Mouse (Mus musculus) hematopoietic stem cell, adult 5-6 weeks (primary cell): ENCODE data around the gene Wdr63. TPM values are rescaled to one million over a fixed set of nuclear protein-coding genes. Genes with fewer than 3 reads are reported as not detected.
A peak's percentile ranks its signal among the peaks of the same experiment; 100 is the strongest.
"Not testable (repeated sequence)": the region's sequence is repeated elsewhere in the genome, so short reads cannot be mapped to it uniquely, and the experiment has no call there.

Experiments
- ATAC-seq, 2 experiments: fragments of 125-278 bp in 1 of 2; replicated peaks in 1 of 2; 2 replicates each; pipeline ENCODE4 v1.8.0; 2016 to 2017; ENCODE audit warnings: inconsistent platforms in 2 of 2, mild to moderate bottlenecking in 2 of 2, moderate number of reproducible peaks in 2 of 2, low read depth in 1 of 2, moderate TSS enrichment in 1 of 2; ENCODE audit not compliant: low FRiP score in 2 of 2, poor library complexity in 2 of 2, severe bottlenecking in 2 of 2, insufficient read depth in 1 of 2, low TSS enrichment in 1 of 2
- total RNA-seq: library from RNA; stranded (forward); fragments of 172-1452, 232-1000 nt; gene quantifications from 2 replicates; pipeline ENCODE4 v1.2.3, GENCODE M21; 2017

Wdr63 gene
- total RNA-seq, 1 experiment from 2014 or later, result not detected

- ATAC-seq, result not testable (repeated sequence)
Observed at GRCm38 (mm10) chr3:145996539-145996938, 111.4 kb downstream of the Wdr63 start.

GRCm38 (mm10) chr3:145995489-145995888, 112.4 kb downstream of the Wdr63 start:
- no peak for ATAC-seq

GRCm38 (mm10) chr3:145993481-145994201, 114.3 kb downstream of the Wdr63 start:
- peak; percentile 90 to 93 for ATAC-seq

- ATAC-seq, result no peak
Observed at GRCm38 (mm10) chr3:145992796-145993195, 115.1 kb downstream of the Wdr63 start.

- ATAC-seq, result no peak
Observed at GRCm38 (mm10) chr3:145991976-145992730, 115.8 kb downstream of the Wdr63 start.

- ATAC-seq, result no peak
Observed at GRCm38 (mm10) chr3:145991130-145991529, 116.8 kb downstream of the Wdr63 start.

Other genes starting within 250 kb of the Wdr63 start
- gene Bcl10, start 185.3 kb downstream of the Wdr63 start, total RNA-seq, result 56.9 and 62.3 TPM in 2 replicates
- gene 2410004B18Rik, start 170.1 kb downstream of the Wdr63 start, total RNA-seq, result 16.6 and 39.2 TPM in 2 replicates
- gene Syde2, start 120.3 kb downstream of the Wdr63 start, total RNA-seq, result 14.0 and 22.6 TPM in 2 replicates
- gene Mcoln3, start 9.3 kb upstream of the Wdr63 start, total RNA-seq, result 4.3 and 6.9 TPM in 2 replicates
- gene Mcoln2, start 41.7 kb upstream of the Wdr63 start, total RNA-seq, result 27.8 and 45.0 TPM in 2 replicates
- not detected in 2 replicates for gene Lpar3, start 112.8 kb upstream of the Wdr63 start, total RNA-seq